In the genomic region with DNA sequence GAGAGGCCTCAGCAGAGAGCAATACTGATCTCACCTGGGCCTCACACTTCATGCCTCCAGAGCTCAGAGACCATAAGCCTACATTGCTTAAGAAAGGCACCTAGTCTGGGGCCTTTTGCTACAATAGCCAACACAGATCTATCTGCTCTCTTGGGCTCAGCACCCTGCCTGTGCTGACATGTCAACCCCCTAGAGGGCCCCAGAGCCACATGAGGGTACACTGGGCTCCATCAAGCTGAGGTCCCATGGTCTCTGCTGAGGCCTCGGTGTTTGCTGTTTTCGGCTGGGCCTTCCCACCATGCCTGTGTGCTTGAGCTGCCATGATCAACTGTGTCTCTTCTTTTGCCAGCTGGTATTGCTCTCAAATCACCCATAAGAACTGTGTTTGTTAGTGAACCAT, we compare ENCODE assay signal across 9 mouse cellular contexts. TPM values are rescaled to one million over a fixed set of nuclear protein-coding genes. Genes with fewer than 3 reads are reported as not detected.
DNase-seq lines count a peak whose midpoint lies in the region; ATAC-seq and TF ChIP-seq lines count a peak whose summit lies in the region.
"Had no signal": no experiment of that assay in that cellular context is flagged by ENCODE, and none has a peak within 500 bp of the region (broad histone marks: within the 10 kb centered on the region; RNA-seq: fewer than 3 reads in every experiment).

No protein-coding gene starts in this region.

- H3K79me3 ChIP-seq in C2C12 (ENCODE audit: low read depth), result no peaks in the 10 kb centered on the region

- no peaks in the 10 kb centered on the region for H3K27me3 ChIP-seq in C2C12 (ENCODE audit: control insufficient read depth, insufficient read depth, insufficient read length)
- no peaks in the 10 kb centered on the region for H3K27me3 ChIP-seq in liver, embryonic 15.5 days

- no peaks in the 10 kb centered on the region for H3K36me3 ChIP-seq in C2C12 (ENCODE audit: control insufficient read depth, insufficient read depth)
- H3K36me3 ChIP-seq in liver, embryonic 15.5 days (replicated peaks), result no peaks in the 10 kb centered on the region

- no peak overlapping the region for H3ac ChIP-seq in C2C12 (ENCODE audit: control insufficient read depth, insufficient read length, low read depth)

- 62% methylated on average over 2 of the region's 2 CpGs for WGBS in liver, embryonic 15.5 days (ENCODE audit: insufficient replicate concordance)

- DNase-seq in adrenal gland, postnatal 10 days, result peak; percentile 22
- DNase-seq in adrenal gland, adult 8-10 months, result no peak
- peak; percentile 22 to 43 for DNase-seq in heart, postnatal 36 days
- DNase-seq in thymus, postnatal 10 days (ENCODE audit: low spot score in 2 of 2), result peak; percentile 17 to 51
- DNase-seq in cerebellum, postnatal 10 days, result no peak
- no peak for DNase-seq in spleen, postnatal 14 days (ENCODE audit: low spot score in 2 of 2)

- H3K9ac ChIP-seq in liver, embryonic 15.5 days, result no peak overlapping the region

- H3K4me1 ChIP-seq in liver, embryonic 15.5 days (replicated peaks), result no peaks in the 10 kb centered on the region

- H3K79me2 ChIP-seq in C2C12 (ENCODE audit: control insufficient read depth, insufficient read depth), result no peaks in the 10 kb centered on the region

- peak; percentile 65 for TF ChIP-seq CTCF in C2C12 (IDR thresholded peaks at IDR 0.05; ENCODE audit: control insufficient read depth, insufficient read depth, insufficient read length)

- ATAC-seq in liver, embryonic 15.5 days (ENCODE audit: insufficient read depth), result peak; percentile 25; the same call in 1 of the 2 replicates

- no peak overlapping the region for H3K27ac ChIP-seq in liver, embryonic 15.5 days (replicated peaks)
- H3K27ac ChIP-seq: macrophage had no signal

- H3K4me3 ChIP-seq in C2C12 (ENCODE audit: insufficient read depth, poor library complexity, severe bottlenecking), result no peak overlapping the region
- no peak overlapping the region for H3K4me3 ChIP-seq in liver, embryonic 15.5 days (replicated peaks)

- intact Hi-C loops in heart, postnatal 36 days (cut with DNase I), result loop anchor here (5.0 kb wide), 1 partner anchor 131 kb away; no protein-coding TSS in a partner anchor

- H3K4me2 ChIP-seq in liver, embryonic 15.5 days, result no peak overlapping the region

- no peaks in the 10 kb centered on the region for H3K9me3 ChIP-seq in liver, embryonic 15.5 days (replicated peaks)

TF ChIP-seq in C2C12, 6 proteins besides CTCF, POLR2A, EP300 and RAD21:
- no peak for TF ChIP-seq CEBPB (IDR thresholded peaks at IDR 0.05; ENCODE audit: low read depth)
- TF ChIP-seq USF1 (IDR thresholded peaks at IDR 0.05; ENCODE audit: low read depth), result no peak
- no peak for TF ChIP-seq MYOG (IDR thresholded peaks at IDR 0.05; ENCODE audit: control insufficient read depth, extremely low read depth, insufficient read length)
- no peak for TF ChIP-seq MYOD1 (IDR thresholded peaks at IDR 0.05; ENCODE audit: control insufficient read depth, insufficient read length, low read depth)
- no peak for TF ChIP-seq MAX (IDR thresholded peaks at IDR 0.05)
- TF ChIP-seq FOSL1 (IDR thresholded peaks at IDR 0.05; ENCODE audit: insufficient read depth, low read length, poor library complexity, severe bottlenecking), result no peak

RNA-seq across cellular contexts. Expression of gene Hpcal1, which starts 24.0 kb away (rescaled TPM):
- total RNA-seq in adrenal gland, postnatal 10 days (2021), result 10 to 100 TPM; 25.4 to 26.2 TPM
- total RNA-seq in adrenal gland, adult 8-10 months (2022), result 10 to 100 TPM; 18.8 to 34.0 (median 25.4) TPM
- polyA plus RNA-seq in C2C12 (2012; fragmentation: generic; extraction: Trizol), result 114 TPM
- 10 to 100 TPM; 18.7 to 24.7 TPM for total RNA-seq in heart, postnatal 36 days (2021)
- 20.3 and 22.2 TPM in 2 replicates for polyA plus RNA-seq in liver, embryonic 15.5 days (2015; fragmentation: Nextera tagmentation; extraction: Ambion mirVana)

Comparison
In these comparisons a context has a peak if more than half of its experiments do, and no peak if none do; other contexts are left out.
1. DNase-seq: peak in adrenal gland, postnatal 10 days (single experiment), heart, postnatal 36 days (2 of 2) and thymus, postnatal 10 days (2 of 2); none in adrenal gland, adult 8-10 months (single experiment), cerebellum, postnatal 10 days (0 of 2) and spleen, postnatal 14 days (0 of 2).